Comparison of ENCODE assay signal across 7 mouse cellular contexts in genomic region chr8:71463188-71464033, GRCm38 (mm10). TPM values are rescaled to one million over a fixed set of nuclear protein-coding genes. Genes with fewer than 3 reads are reported as not detected.
DNase-seq lines count a peak whose midpoint lies in the region; ATAC-seq lines count a peak whose summit lies in the region.

TSS of gene Abhd8 (minus strand) at chr8:71463655.

- H3K9ac ChIP-seq in intestine, embryonic 16.5 days (ENCODE audit: low read depth, low read length): peak within 1 kb of the TSS; percentile 88
- H3K9ac ChIP-seq in midbrain, embryonic 11.5 days (ENCODE audit: low read length): peak within 1 kb of the TSS; percentile 85

- intact Hi-C loops in gastrocnemius, postnatal 36 days (cut with DNase I): no loop called here
- intact Hi-C loops in left cerebral cortex, postnatal 36 days (cut with DNase I): loop anchor here (5.0 kb wide), 2 partner anchors 79 to 556 kb away; partner anchors contain the start of genes Map1s and Mvb12a

- peaks cover 7% of the 10 kb centered on the region for H3K36me3 ChIP-seq in intestine, embryonic 16.5 days (ENCODE audit: control insufficient read depth, insufficient read depth, low read length)
- no peaks in the 10 kb centered on the region; the same call in 1 of the 2 replicates for H3K36me3 ChIP-seq in midbrain, embryonic 11.5 days (ENCODE audit: control insufficient read depth, insufficient read depth, low read length)

- peak within 1 kb of the TSS; percentile 81 for H3K4me3 ChIP-seq in intestine, embryonic 16.5 days (ENCODE audit: low read length)
- H3K4me3 ChIP-seq in midbrain, embryonic 11.5 days (ENCODE audit: low read depth, low read length): peak within 1 kb of the TSS; percentile 79

- ATAC-seq in intestine, embryonic 16.5 days: peak; percentile 75
- peak; percentile 85 for ATAC-seq in midbrain, embryonic 11.5 days (ENCODE audit: low FRiP score)

- H3K27me3 ChIP-seq in intestine, embryonic 16.5 days (replicated peaks; ENCODE audit: control insufficient read depth, insufficient read depth, low read length): no peaks in the 10 kb centered on the region
- H3K27me3 ChIP-seq in midbrain, embryonic 11.5 days (ENCODE audit: control insufficient read depth, insufficient read depth, low read length): no peaks in the 10 kb centered on the region

- WGBS in intestine, embryonic 16.5 days: 1% methylated on average over 54 of the region's 55 CpGs
- under 1% methylated on average over 55 of the region's 55 CpGs for WGBS in midbrain, embryonic 11.5 days

- peak within 1 kb of the TSS; percentile 85 for H3K27ac ChIP-seq in intestine, embryonic 16.5 days (ENCODE audit: low read length)
- H3K27ac ChIP-seq in midbrain, embryonic 11.5 days (ENCODE audit: low read depth, low read length): 0 out of 2 replicates have a peak within 1 kb of the TSS, but pooled peaks have one; percentile 0

- H3K4me2 ChIP-seq in intestine, embryonic 16.5 days (ENCODE audit: low read depth, low read length): peak within 1 kb of the TSS; percentile 89
- peak within 1 kb of the TSS; percentile 67 for H3K4me2 ChIP-seq in midbrain, embryonic 11.5 days

- H3K9me3 ChIP-seq in intestine, embryonic 16.5 days (ENCODE audit: control insufficient read depth, low read length): no peaks in the 10 kb centered on the region
- no peaks in the 10 kb centered on the region for H3K9me3 ChIP-seq in midbrain, embryonic 11.5 days (ENCODE audit: control insufficient read depth, low read length)

- DNase-seq in adrenal gland, adult 18-20 months (ENCODE audit: low spot score in 2 of 2): peak; percentile 96 to 97
- DNase-seq in embryo, embryonic 11 days: peak; percentile 98
- peak; percentile 96 to 99 for DNase-seq in gastrocnemius, postnatal 36 days
- DNase-seq in left cerebral cortex, postnatal 36 days (ENCODE audit: low spot score in 2 of 2): peak; percentile 98 to 99
- DNase-seq in midbrain, embryonic 11.5 days (ENCODE audit: low spot score, missing footprints): peak; percentile 100
- DNase-seq in skeletal muscle tissue, adult 2 months (ENCODE audit: low read depth, low spot score): peak; percentile 94

- H3K4me1 ChIP-seq in intestine, embryonic 16.5 days (ENCODE audit: control insufficient read depth, insufficient read depth, low read length): peaks cover 21% of the 10 kb centered on the region
- peaks cover 25% of the 10 kb centered on the region for H3K4me1 ChIP-seq in midbrain, embryonic 11.5 days (ENCODE audit: control insufficient read depth, insufficient read depth, low read length)

RNA-seq across cellular contexts. Expression of gene Abhd8, which starts in this region (rescaled TPM):
- 10 to 100 TPM; 43.5 to 72.2 TPM for total RNA-seq in adrenal gland, adult 18-20 months (2021)
- total RNA-seq in gastrocnemius, postnatal 36 days (2021): 10 to 100 TPM; 19.3 to 26.9 TPM
- 24.0 and 25.1 TPM in 2 replicates for polyA plus RNA-seq in intestine, embryonic 16.5 days (2015; fragmentation: Nextera tagmentation; extraction: Ambion mirVana)
- total RNA-seq in left cerebral cortex, postnatal 36 days (2021): 100 to 1,000 TPM; 303 to 342 TPM
- 36.4 and 42.2 TPM in 2 replicates for polyA plus RNA-seq in midbrain, embryonic 11.5 days (2014; fragmentation: Nextera tagmentation; extraction: Ambion mirVana)

Comparison
In these comparisons a context has a peak if more than half of its experiments do, and no peak if none do; other contexts are left out.
1. Peak in every context shown above with its lines: DNase-seq, ATAC-seq, H3K4me3 ChIP-seq and H3K27ac ChIP-seq.
2. RNA of gene Abhd8 (total RNA-seq): 303 to 342 TPM in left cerebral cortex, postnatal 36 days; 43.5 to 72.2 TPM in adrenal gland, adult 18-20 months and 19.3 to 26.9 TPM in gastrocnemius, postnatal 36 days; every median in the first group is over 4 times any median in the second.